Mouse (Mus musculus) embryonic facial prominence, embryonic 13.5 days (tissue): Measurements from ENCODE around the gene Map2k6. TPM values are rescaled to one million over a fixed set of nuclear protein-coding genes. Genes with fewer than 3 reads are reported as not detected.

ENCODE experiments used
- ATAC-seq: fragments of 200-750 bp; cut with Nextera tagmentation; 2 replicates; pipeline ENCODE4 v1.8.0; 2017; ENCODE audit warnings: low read depth; ENCODE audit not compliant: insufficient number of reproducible peaks, insufficient read depth, low FRiP score, low TSS enrichment
- H3K27ac ChIP-seq: fragments of 300-500 bp; sonication (generic); 2 replicates; pipeline ENCODE4 v1.5.1; 2015; ENCODE audit warnings: moderate library complexity, mild to moderate bottlenecking, inconsistent platforms
- H3K27me3 ChIP-seq: fragments of 300-500 bp; sonication (generic); 2 replicates; pipeline ENCODE4 v1.6.1; 2015; ENCODE audit warnings: mild to moderate bottlenecking, inconsistent platforms
- H3K36me3 ChIP-seq: fragments of 300-500 bp; sonication (generic); 2 replicates; pipeline ENCODE4 v1.6.1; 2015; ENCODE audit warnings: mild to moderate bottlenecking, inconsistent platforms
- H3K4me1 ChIP-seq: fragments of 300-500 bp; sonication (generic); 2 replicates; pipeline ENCODE4 v1.6.1; 2015; ENCODE audit warnings: inconsistent platforms
- H3K4me2 ChIP-seq: fragments of 300-500 bp; sonication (generic); 2 replicates; pipeline ENCODE4 v1.6.1; 2015; ENCODE audit warnings: moderate library complexity, mild to moderate bottlenecking, inconsistent platforms
- H3K4me3 ChIP-seq: fragments of 300-500 bp; sonication (generic); 2 replicates; pipeline ENCODE4 v1.5.1; 2015; ENCODE audit warnings: mild to moderate bottlenecking, inconsistent platforms
- H3K9ac ChIP-seq: fragments of 300-500 bp; sonication (generic); 2 replicates; pipeline ENCODE4 v1.6.1; 2015; ENCODE audit warnings: mild to moderate bottlenecking, inconsistent platforms
- H3K9me3 ChIP-seq: fragments of 300-500 bp; sonication (generic); 2 replicates; pipeline ENCODE4 v1.6.1; 2016; ENCODE audit warnings: inconsistent platforms
- WGBS: fragments of 180-500 bp; shearing (Covaris S2); methylation state at CpG from one replicate; pipeline ENCODE4 v1.1.7; 2015; ENCODE audit warnings: mixed read lengths; 5-methylcytosine and 5-hydroxymethylcytosine counted together
- polyA plus RNA-seq: library from polyadenylated mRNA; unstranded; fragments of >200 nt; fragmentation: Nextera tagmentation; extraction: Ambion mirVana; gene quantifications from 2 replicates; pipeline ENCODE4 v1.2.1, GENCODE M21; 2015

Gene Map2k6
- polyA plus RNA-seq, 1 experiment from 2014 or later, result 38.1 TPM

GRCm38 (mm10) chr11:110379661-110380309, 19.1 kb upstream of the Map2k6 start:
- peak; percentile 56; the same call in 1 of the 2 replicates for ATAC-seq
- peak overlapping the region; percentile 61 for H3K27ac ChIP-seq
- no peaks in the 10 kb centered on the region for H3K9me3 ChIP-seq
- peak overlapping the region; percentile 40 for H3K4me3 ChIP-seq
- peak overlapping the region; percentile 61 for H3K9ac ChIP-seq
- H3K27me3 ChIP-seq, result no peaks in the 10 kb centered on the region
- H3K36me3 ChIP-seq, result no peaks in the 10 kb centered on the region
- peak overlapping the region; percentile 69 for H3K4me2 ChIP-seq
- peaks cover 6% of the 10 kb centered on the region; the same call in 1 of the 2 replicates for H3K4me1 ChIP-seq
- WGBS, result 9% methylated on average over 20 of the region's 20 CpGs

DNA sequence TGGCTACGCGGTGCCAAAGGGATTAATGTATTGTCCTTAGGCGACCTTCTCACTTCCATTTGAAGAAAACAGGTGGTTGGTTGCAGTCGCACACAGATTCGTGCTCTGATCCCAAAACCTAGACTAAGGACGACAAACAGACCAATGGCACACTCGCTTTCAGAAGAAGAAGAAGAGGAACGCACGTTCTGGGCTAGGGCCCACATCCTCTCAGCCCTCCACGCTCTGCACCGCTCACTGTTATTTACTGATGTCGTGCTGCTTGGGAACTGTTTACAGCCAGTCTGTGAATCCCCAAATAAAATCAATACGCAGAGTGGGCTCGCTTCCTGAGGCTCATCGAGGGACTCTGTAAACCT, 18.6 kb upstream of the Map2k6 start:
- H3K4me3 ChIP-seq, result peak overlapping the region; percentile 40
- WGBS, result 25% methylated on average over 15 of the region's 15 CpGs
- H3K9ac ChIP-seq, result peak overlapping the region; percentile 61
- H3K9me3 ChIP-seq, result no peaks in the 10 kb centered on the region
- H3K27ac ChIP-seq, result peak overlapping the region; percentile 61
- peak overlapping the region; percentile 69 for H3K4me2 ChIP-seq
- no peaks in the 10 kb centered on the region for H3K36me3 ChIP-seq
- H3K4me1 ChIP-seq, result peaks cover 6% of the 10 kb centered on the region; the same call in 1 of the 2 replicates
- H3K27me3 ChIP-seq, result no peaks in the 10 kb centered on the region
- ATAC-seq, result no peak

GRCm38 (mm10) chr11:110385487-110385886, 13.4 kb upstream of the Map2k6 start:
- H3K9ac ChIP-seq, result no peak overlapping the region
- H3K27ac ChIP-seq, result no peak overlapping the region
- H3K4me2 ChIP-seq, result no peak overlapping the region
- ATAC-seq, result no peak
- H3K27me3 ChIP-seq, result no peaks in the 10 kb centered on the region
- H3K4me1 ChIP-seq, result peaks cover 2% of the 10 kb centered on the region; the same call in 1 of the 2 replicates
- WGBS, result 82% methylated on average over 2 of the region's 2 CpGs
- H3K4me3 ChIP-seq, result no peak overlapping the region
- no peaks in the 10 kb centered on the region for H3K9me3 ChIP-seq
- no peaks in the 10 kb centered on the region for H3K36me3 ChIP-seq

- Histone ChIP-seq H3K36me3 (no peaks in the 10 kb centered on the region), H3K9ac (no peak overlapping the region), H3K27me3 (no peaks in the 10 kb centered on the region), H3K4me2 (no peak overlapping the region), H3K4me1 (peaks cover 5% of the 10 kb centered on the region; the same call in 1 of the 2 replicates), H3K27ac (no peak overlapping the region), H3K9me3 (no peaks in the 10 kb centered on the region), H3K4me3 (no peak overlapping the region)
- ATAC-seq, result no peak
- WGBS, result 69% methylated on average over 3 of the region's 3 CpGs
These were observed 6.2 kb upstream of the Map2k6 start for GRCm38 (mm10) chr11:110392763-110393162.

GRCm38 (mm10) chr11:110394788-110395452, 4.0 kb upstream of the Map2k6 start:
- Histone ChIP-seq H3K4me1 (peaks cover 5% of the 10 kb centered on the region; the same call in 1 of the 2 replicates), H3K27me3 (no peaks in the 10 kb centered on the region), H3K27ac (no peak overlapping the region), H3K4me2 (no peak overlapping the region), H3K36me3 (no peaks in the 10 kb centered on the region), H3K9ac (no peak overlapping the region), H3K4me3 (no peak overlapping the region), H3K9me3 (no peaks in the 10 kb centered on the region)
- ATAC-seq, result no peak
- 86% methylated on average over 5 of the region's 5 CpGs for whole genome bisulfite sequencing

DNA sequence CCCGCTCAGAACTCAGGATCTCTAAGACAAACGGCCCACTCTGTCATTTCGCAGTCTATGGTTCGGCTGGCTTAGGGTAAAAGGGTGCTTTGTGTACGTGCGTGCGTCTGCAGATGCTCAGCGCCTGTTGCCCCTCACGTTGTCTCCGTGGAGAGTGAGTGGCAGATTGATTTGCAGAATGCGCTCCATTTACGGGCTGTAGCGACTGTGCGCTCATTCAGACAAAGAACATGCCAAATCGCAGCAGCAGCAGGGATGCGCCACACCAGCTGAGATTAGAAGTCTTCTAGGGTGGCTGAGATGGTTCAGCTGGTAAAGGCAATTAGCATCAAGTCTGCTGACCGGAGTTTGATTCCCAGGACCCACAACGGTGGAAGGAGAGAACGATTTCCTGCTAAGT, 2.8 kb upstream of the Map2k6 start:
- no peaks in the 10 kb centered on the region for H3K36me3 ChIP-seq
- H3K4me2 ChIP-seq, result peak overlapping the region; percentile 37
- H3K9me3 ChIP-seq, result no peaks in the 10 kb centered on the region
- no peak for ATAC-seq
- WGBS, result 49% methylated on average over 19 of the region's 19 CpGs
- no peak overlapping the region for H3K9ac ChIP-seq
- H3K4me3 ChIP-seq, result peak overlapping the region; percentile 18; the same call in 1 of the 2 replicates
- no peak overlapping the region for H3K27ac ChIP-seq
- H3K27me3 ChIP-seq, result no peaks in the 10 kb centered on the region
- peaks cover 10% of the 10 kb centered on the region for H3K4me1 ChIP-seq

DNA sequence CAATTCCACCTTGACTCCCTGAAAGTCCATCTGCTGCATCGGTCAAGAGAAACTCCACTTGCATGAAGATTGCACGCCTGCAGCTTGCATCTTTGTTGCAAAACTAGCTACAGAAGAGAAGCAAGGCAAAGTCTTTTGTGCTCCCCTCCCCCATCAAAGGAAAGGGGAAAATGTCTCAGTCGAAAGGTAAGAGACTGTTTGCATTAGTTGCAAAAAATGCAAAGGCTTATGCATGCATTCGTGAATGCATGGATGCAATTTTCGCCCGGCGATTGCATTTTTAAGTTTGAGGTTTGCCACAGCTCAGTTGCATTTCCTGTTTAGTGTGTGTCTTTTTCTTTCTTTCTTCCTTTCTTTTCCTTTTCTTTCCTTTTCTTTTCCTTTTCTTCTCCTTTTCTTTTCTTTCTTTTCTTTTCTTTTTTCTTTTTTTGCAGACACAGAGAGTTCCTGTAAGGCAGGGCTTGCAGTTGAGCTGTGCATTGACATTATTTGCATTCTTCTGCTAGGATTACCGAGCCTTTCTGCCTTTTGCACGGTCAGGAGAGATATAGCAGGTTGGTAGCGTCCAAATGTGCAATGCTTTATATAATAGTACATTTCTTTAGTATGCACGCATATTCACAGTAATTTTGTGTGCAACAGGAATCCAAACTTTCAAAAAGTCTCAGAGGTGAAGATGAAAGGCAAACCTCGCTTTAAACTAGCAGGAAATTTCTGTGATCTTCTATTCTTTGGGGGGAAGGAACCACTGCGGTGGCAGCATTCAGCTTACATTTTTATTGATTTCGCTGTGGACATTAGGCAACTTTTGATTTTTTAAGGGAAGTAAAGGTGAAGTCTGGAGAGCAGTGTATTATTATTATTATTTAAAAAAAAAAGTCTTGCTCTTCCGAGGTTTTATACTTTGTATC, 573 bp downstream of the Map2k6 start:
- peak overlapping the region; percentile 79 for H3K9ac ChIP-seq
- H3K4me1 ChIP-seq, result peaks cover 26% of the 10 kb centered on the region
- WGBS, result 5% methylated on average over 15 of the region's 15 CpGs
- no peak for ATAC-seq
- H3K27me3 ChIP-seq, result no peaks in the 10 kb centered on the region
- no peaks in the 10 kb centered on the region for H3K9me3 ChIP-seq
- no peaks in the 10 kb centered on the region for H3K36me3 ChIP-seq
- peak overlapping the region; percentile 70 for H3K4me3 ChIP-seq
- peak overlapping the region; percentile 76 for H3K27ac ChIP-seq
- H3K4me2 ChIP-seq, result peak overlapping the region; percentile 66

GRCm38 (mm10) chr11:110400283-110400682, 1.4 kb downstream of the Map2k6 start:
- H3K9ac ChIP-seq, result peak overlapping the region; percentile 79
- 28% methylated on average over 1 of the region's 1 CpGs for WGBS
- H3K27ac ChIP-seq, result no peak overlapping the region
- ATAC-seq, result no peak
- no peaks in the 10 kb centered on the region for H3K9me3 ChIP-seq
- H3K4me1 ChIP-seq, result peaks cover 26% of the 10 kb centered on the region
- no peaks in the 10 kb centered on the region for H3K27me3 ChIP-seq
- H3K4me3 ChIP-seq, result peak overlapping the region; percentile 70
- H3K4me2 ChIP-seq, result peak overlapping the region; percentile 66
- no peaks in the 10 kb centered on the region for H3K36me3 ChIP-seq

GRCm38 (mm10) chr11:110402671-110403070, 3.7 kb downstream of the Map2k6 start:
- Histone ChIP-seq H3K27ac (0 out of 2 replicates have a peak overlapping the region, but pooled peaks have one; percentile 44), H3K27me3 (no peaks in the 10 kb centered on the region), H3K36me3 (peaks cover 4% of the 10 kb centered on the region; the same call in 1 of the 2 replicates), H3K4me2 (peak overlapping the region; percentile 66), H3K9ac (no peak overlapping the region), H3K9me3 (no peaks in the 10 kb centered on the region), H3K4me3 (no peak overlapping the region), H3K4me1 (peaks cover 26% of the 10 kb centered on the region)
- 25% methylated on average over 3 of the region's 3 CpGs for WGBS
- ATAC-seq, result no peak

DNA sequence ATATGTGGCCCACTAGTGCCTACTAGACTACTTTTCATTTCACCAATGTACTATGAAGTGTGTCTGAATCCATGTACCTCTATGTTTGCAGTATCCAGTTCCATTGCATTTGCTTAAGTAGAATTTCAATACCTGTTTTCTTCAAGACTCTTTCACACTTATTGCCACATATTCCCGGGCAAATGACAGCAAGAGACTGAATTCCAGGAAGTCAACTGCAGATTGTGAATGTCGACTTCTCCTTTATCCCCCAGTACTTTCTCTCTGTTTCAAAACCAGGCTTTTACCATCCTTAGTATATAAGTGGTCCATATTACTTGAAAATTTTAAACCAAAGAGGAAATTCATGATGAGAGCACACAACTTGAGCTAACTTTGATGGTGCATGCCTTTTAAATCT, 4.7 kb downstream of the Map2k6 start:
- no peak overlapping the region for H3K4me2 ChIP-seq
- H3K4me1 ChIP-seq, result peaks cover 26% of the 10 kb centered on the region
- H3K27me3 ChIP-seq, result no peaks in the 10 kb centered on the region
- WGBS, result 91% methylated on average over 2 of the region's 2 CpGs
- H3K4me3 ChIP-seq, result no peak overlapping the region
- H3K36me3 ChIP-seq, result peaks cover 4% of the 10 kb centered on the region; the same call in 1 of the 2 replicates
- H3K9me3 ChIP-seq, result no peaks in the 10 kb centered on the region
- no peak overlapping the region for H3K9ac ChIP-seq
- no peak for ATAC-seq
- no peak overlapping the region for H3K27ac ChIP-seq

DNA sequence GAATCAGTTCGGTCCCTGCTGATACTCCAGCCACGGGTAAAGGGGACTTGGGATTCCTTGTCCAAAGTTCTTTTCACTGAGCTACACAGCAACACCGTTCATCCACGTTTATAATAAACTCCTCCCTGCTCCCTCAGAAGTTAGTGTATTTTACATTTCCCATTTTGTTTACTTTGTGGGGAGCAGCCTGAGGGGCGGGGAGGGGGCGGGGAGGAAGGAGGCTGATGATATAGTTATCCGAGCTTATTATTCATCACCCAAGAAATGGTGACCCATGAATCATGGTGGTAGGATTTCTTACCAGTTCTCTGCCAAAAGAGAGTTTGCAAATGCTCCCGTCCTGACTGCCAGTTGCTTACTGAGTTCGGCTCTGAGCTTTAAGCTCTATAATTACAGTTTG, 6.7 kb downstream of the Map2k6 start:
- ATAC-seq, result no peak

More for the DNA sequence above, 6.7 kb downstream of the Map2k6 start:
- Histone ChIP-seq H3K36me3 (peaks cover 4% of the 10 kb centered on the region; the same call in 1 of the 2 replicates), H3K4me1 (peaks cover 24% of the 10 kb centered on the region), H3K27ac (no peak overlapping the region), H3K9ac (no peak overlapping the region), H3K27me3 (no peaks in the 10 kb centered on the region), H3K9me3 (no peaks in the 10 kb centered on the region), H3K4me2 (no peak overlapping the region), H3K4me3 (no peak overlapping the region)
- WGBS, result 63% methylated on average over 9 of the region's 9 CpGs
